Mouse (Mus musculus) embryonic facial prominence, embryonic 14.5 days (tissue): ENCODE measurements at regions not wholly inside any gene's neighbourhood (a gene's known extent, or its start where the extent isn't known, plus 50 kb on each side); places are given as distances from the start of the nearest gene placed in this dataset.

Source experiments
- ATAC-seq: fragments of 200-750 bp; cut with Nextera tagmentation; 2 replicates; pipeline ENCODE4 v1.8.0; 2017; ENCODE audit warnings: low read depth, moderate number of reproducible peaks, moderate TSS enrichment
- DNase-seq: peaks from one replicate; pipeline ENCODE4 v3.0.0-alpha.2; 2015; ENCODE audit warnings: low spot score
- H3K27ac ChIP-seq: fragments of 300-500 bp; sonication (generic); replicated peaks from 2 replicates; pipeline ENCODE4 v1.5.1; 2014; ENCODE audit warnings: low read depth, mild to moderate bottlenecking, low read length, moderate library complexity
- H3K27me3 ChIP-seq: fragments of 300-500 bp; sonication (generic); replicated peaks from 2 replicates; pipeline ENCODE4 v1.6.1; 2014; ENCODE audit warnings: low read length; ENCODE audit not compliant: control insufficient read depth, insufficient read depth
- H3K36me3 ChIP-seq: fragments of 300-500 bp; sonication (generic); 2 replicates; pipeline ENCODE4 v1.6.1; 2014; ENCODE audit warnings: low read length, mixed read lengths; ENCODE audit not compliant: control insufficient read depth, insufficient read depth
- H3K4me1 ChIP-seq: fragments of 300-500 bp; sonication (generic); 2 replicates; pipeline ENCODE4 v1.6.1; 2014; ENCODE audit warnings: antibody characterized with exemption, low read length; ENCODE audit not compliant: control insufficient read depth, insufficient read depth
- H3K4me2 ChIP-seq: fragments of 300-500 bp; sonication (generic); 2 replicates; pipeline ENCODE4 v1.6.1; 2014; ENCODE audit warnings: low read depth, mild to moderate bottlenecking, low read length, moderate library complexity, mixed read lengths
- H3K4me3 ChIP-seq: fragments of 300-500 bp; sonication (generic); 2 replicates; pipeline ENCODE4 v1.5.1; 2014; ENCODE audit warnings: low read depth, mild to moderate bottlenecking, low read length
- H3K9ac ChIP-seq: fragments of 300-500 bp; sonication (generic); 2 replicates; pipeline ENCODE4 v1.6.1; 2014; ENCODE audit warnings: low read depth, mild to moderate bottlenecking, low read length, moderate library complexity, mixed read lengths
- H3K9me3 ChIP-seq: fragments of 300-500 bp; sonication (generic); 2 replicates; pipeline ENCODE4 v1.6.1; 2016; ENCODE audit warnings: low read length; ENCODE audit not compliant: control insufficient read depth
- WGBS: fragments of 180-500 bp; shearing (Covaris S2); extraction: QIAGEN DNeasy Blood & Tissue Kit; methylation state at CpG from one replicate; pipeline ENCODE4 v1.1.7; 2014; 5-methylcytosine and 5-hydroxymethylcytosine counted together

- ATAC-seq (peak; percentile 33; the same call in 1 of the 2 replicates), DNase-seq (peak; percentile 28)
- H3K27ac ChIP-seq = no peak overlapping the region
- no peak overlapping the region for H3K4me2 ChIP-seq
- H3K4me3 ChIP-seq = no peak overlapping the region
- H3K4me1 ChIP-seq = no peaks in the 10 kb centered on the region
- 51% methylated on average over 3 of the region's 3 CpGs for WGBS
- no peaks in the 10 kb centered on the region for H3K27me3 ChIP-seq
- H3K36me3 ChIP-seq = no peaks in the 10 kb centered on the region
- no peak overlapping the region for H3K9ac ChIP-seq
- H3K9me3 ChIP-seq = no peaks in the 10 kb centered on the region
These were observed 267.9 kb downstream of the Spry2 start for GRCm38 (mm10) chr14:105628673-105629072.

GRCm38 (mm10) chr14:105624387-105624786, 272.2 kb downstream of the Spry2 start:
- no peaks in the 10 kb centered on the region for H3K27me3 ChIP-seq
- H3K36me3 ChIP-seq = no peaks in the 10 kb centered on the region
- ATAC-seq = no peak
- no peak overlapping the region for H3K4me2 ChIP-seq
- no peak overlapping the region for H3K27ac ChIP-seq
- H3K4me3 ChIP-seq = no peak overlapping the region
- no peak for DNase-seq
- no peaks in the 10 kb centered on the region for H3K9me3 ChIP-seq
- 78% methylated on average over 7 of the region's 7 CpGs for WGBS
- no peak overlapping the region for H3K9ac ChIP-seq
- H3K4me1 ChIP-seq = no peaks in the 10 kb centered on the region

- ATAC-seq (no peak), DNase-seq (no peak)
- WGBS = 94% methylated on average over 5 of the region's 5 CpGs
- H3K4me3 ChIP-seq = no peak overlapping the region
- no peak overlapping the region for H3K4me2 ChIP-seq
- no peaks in the 10 kb centered on the region for H3K4me1 ChIP-seq
- H3K36me3 ChIP-seq = no peaks in the 10 kb centered on the region
- H3K9me3 ChIP-seq = no peaks in the 10 kb centered on the region
- H3K9ac ChIP-seq = no peak overlapping the region
- no peaks in the 10 kb centered on the region for H3K27me3 ChIP-seq
- H3K27ac ChIP-seq = no peak overlapping the region
These were observed 274.5 kb downstream of the Spry2 start for GRCm38 (mm10) chr14:105622166-105622565.

- WGBS = 60% methylated on average over 6 of the region's 6 CpGs
- Histone ChIP-seq H3K27me3 (no peaks in the 10 kb centered on the region), H3K36me3 (no peaks in the 10 kb centered on the region), H3K4me3 (no peak overlapping the region), H3K9me3 (no peaks in the 10 kb centered on the region), H3K27ac (no peak overlapping the region), H3K9ac (no peak overlapping the region), H3K4me2 (no peak overlapping the region), H3K4me1 (no peaks in the 10 kb centered on the region)
- ATAC-seq (0 out of 2 replicates have a peak, but pooled peaks have one; percentile 41), DNase-seq (peak; percentile 68)
These were observed 275.5 kb downstream of the Spry2 start for GRCm38 (mm10) chr14:105621124-105621523.

- no peak overlapping the region for H3K27ac ChIP-seq
- 85% methylated on average over 8 of the region's 8 CpGs for WGBS
- ATAC-seq (no peak), DNase-seq (no peak)
- H3K4me1 ChIP-seq = no peaks in the 10 kb centered on the region
- H3K4me3 ChIP-seq = no peak overlapping the region
- H3K9ac ChIP-seq = no peak overlapping the region
- no peaks in the 10 kb centered on the region for H3K36me3 ChIP-seq
- H3K9me3 ChIP-seq = no peaks in the 10 kb centered on the region
- H3K4me2 ChIP-seq = no peak overlapping the region
- H3K27me3 ChIP-seq = no peaks in the 10 kb centered on the region
These were observed 277.2 kb downstream of the Spry2 start for GRCm38 (mm10) chr14:105619449-105619848.

DNA sequence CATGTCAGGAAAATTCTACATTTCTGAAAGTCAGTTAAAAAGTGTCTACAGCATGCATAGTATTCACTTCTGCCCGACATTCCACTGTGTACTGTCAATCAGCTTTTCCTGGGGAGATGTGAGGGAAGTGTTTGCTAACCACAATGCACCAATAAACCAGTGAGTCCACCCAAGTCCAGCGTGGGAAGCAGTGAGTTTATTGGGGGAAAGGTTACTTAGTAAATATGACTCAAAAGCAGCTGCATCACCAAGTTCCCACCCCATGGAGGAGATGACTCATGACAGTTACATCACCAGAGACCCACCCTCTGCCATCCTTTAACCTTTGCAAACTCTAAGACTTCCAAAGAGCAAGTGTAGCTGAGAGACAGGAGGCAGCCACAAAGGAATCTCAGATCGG, 280.9 kb downstream of the Spry2 start:
- Histone ChIP-seq H3K36me3 (no peaks in the 10 kb centered on the region), H3K9ac (no peak overlapping the region), H3K4me1 (no peaks in the 10 kb centered on the region), H3K4me3 (no peak overlapping the region), H3K27ac (no peak overlapping the region), H3K27me3 (no peaks in the 10 kb centered on the region), H3K4me2 (no peak overlapping the region), H3K9me3 (no peaks in the 10 kb centered on the region)
- DNase-seq (no peak), ATAC-seq (no peak)
- WGBS = 77% methylated on average over 3 of the region's 3 CpGs

DNA sequence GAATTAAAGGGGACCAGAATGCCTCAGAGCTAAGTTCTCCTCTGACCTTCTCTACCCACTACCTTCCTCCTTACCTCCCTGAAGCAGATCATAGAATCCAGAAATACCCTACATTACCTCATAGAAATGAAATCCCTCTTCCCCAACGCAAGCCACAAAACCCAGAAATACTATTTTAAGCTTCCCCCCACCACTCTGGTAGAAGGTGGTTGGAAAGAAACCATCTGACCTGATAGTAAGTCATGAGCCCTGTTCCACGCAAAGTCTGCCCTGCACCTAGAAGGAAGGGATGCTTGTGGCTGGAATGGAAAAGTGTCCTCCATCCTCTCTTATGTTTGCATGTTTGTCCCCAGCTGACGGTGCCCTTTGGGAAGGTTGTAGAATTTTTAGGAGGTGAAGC, 283.8 kb downstream of the Spry2 start:
- Histone ChIP-seq H3K9ac (no peak overlapping the region), H3K4me3 (no peak overlapping the region), H3K36me3 (no peaks in the 10 kb centered on the region), H3K9me3 (no peaks in the 10 kb centered on the region), H3K4me1 (no peaks in the 10 kb centered on the region), H3K4me2 (no peak overlapping the region), H3K27me3 (no peaks in the 10 kb centered on the region), H3K27ac (no peak overlapping the region)
- DNase-seq (no peak), ATAC-seq (no peak)
- 82% methylated on average over 3 of the region's 3 CpGs for WGBS

DNA sequence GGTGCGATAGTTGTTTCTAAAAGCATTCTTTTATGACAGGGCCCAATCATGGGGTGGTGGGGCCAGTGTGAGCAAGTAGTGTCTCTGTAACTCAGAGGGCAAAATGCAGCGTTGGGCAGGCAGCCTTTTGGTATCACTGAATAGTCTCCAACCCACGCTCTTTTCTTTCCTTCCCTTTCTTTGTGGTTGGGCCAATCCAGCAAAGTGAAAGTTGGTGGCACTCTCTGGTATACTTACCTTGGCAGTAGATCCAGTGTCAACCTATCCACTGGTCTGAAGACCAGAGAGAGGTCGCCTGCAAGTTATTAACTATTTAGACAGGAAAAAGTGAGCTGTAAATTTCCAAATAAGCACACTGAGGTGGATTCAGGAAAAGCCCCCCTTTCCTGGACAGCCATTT, 287.8 kb downstream of the Spry2 start:
- Histone ChIP-seq H3K27ac (no peak overlapping the region), H3K9me3 (no peaks in the 10 kb centered on the region), H3K27me3 (no peaks in the 10 kb centered on the region), H3K4me1 (no peaks in the 10 kb centered on the region), H3K4me2 (no peak overlapping the region), H3K9ac (no peak overlapping the region), H3K4me3 (no peak overlapping the region), H3K36me3 (no peaks in the 10 kb centered on the region)
- 77% methylated on average over 4 of the region's 4 CpGs for WGBS
- DNase-seq = no peak
- no peak for ATAC-seq

- no peak for ATAC-seq
- Histone ChIP-seq H3K36me3 (no peaks in the 10 kb centered on the region), H3K27me3 (no peaks in the 10 kb centered on the region), H3K9me3 (no peaks in the 10 kb centered on the region), H3K4me3 (no peak overlapping the region), H3K9ac (no peak overlapping the region), H3K4me2 (no peak overlapping the region), H3K4me1 (no peaks in the 10 kb centered on the region), H3K27ac (no peak overlapping the region)
- WGBS = 76% methylated on average over 3 of the region's 3 CpGs
- no peak for DNase-seq
These were observed 290.1 kb downstream of the Spry2 start for GRCm38 (mm10) chr14:105606551-105606950.
